Mouse (Mus musculus) cerebellum, postnatal 14 days (tissue): ENCODE measurements at regions not wholly inside any gene's neighbourhood (a gene's known extent, or its start where the extent isn't known, plus 50 kb on each side); places are given as distances from the start of the nearest gene placed in this dataset.
A peak's percentile ranks its signal among the peaks of the same experiment; 100 is the strongest.
"Not testable (repeated sequence)": the region's sequence is repeated elsewhere in the genome, so short reads cannot be mapped to it uniquely, and the experiment has no call there.

Source experiments
- DNase-seq, 2 experiments: peaks; one replicate each; pipeline ENCODE4 v3.0.0; 2021; ENCODE audit warnings: mixed read lengths in 2 of 2

DNA sequence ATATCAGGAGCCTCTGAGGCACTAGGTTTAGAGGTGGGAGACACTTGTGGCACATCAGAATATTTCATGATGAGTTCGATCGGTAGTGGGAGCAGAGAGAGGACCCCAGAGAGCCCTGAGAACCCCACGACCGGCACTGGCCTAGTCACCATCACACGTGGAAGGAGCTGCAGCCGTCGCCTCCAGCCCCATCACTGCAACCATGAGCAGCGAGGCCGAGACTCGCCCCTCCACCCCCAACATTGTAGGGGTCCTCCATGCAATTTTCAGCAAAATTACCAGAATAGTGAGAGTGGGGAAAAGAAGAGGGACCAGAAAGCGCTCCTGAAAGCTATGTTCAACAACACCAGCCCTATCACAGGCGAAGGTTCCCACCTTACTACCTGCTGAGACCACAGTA lies 297.0 kb downstream of the Edem1 start:
- DNase-seq: no peak

DNA sequence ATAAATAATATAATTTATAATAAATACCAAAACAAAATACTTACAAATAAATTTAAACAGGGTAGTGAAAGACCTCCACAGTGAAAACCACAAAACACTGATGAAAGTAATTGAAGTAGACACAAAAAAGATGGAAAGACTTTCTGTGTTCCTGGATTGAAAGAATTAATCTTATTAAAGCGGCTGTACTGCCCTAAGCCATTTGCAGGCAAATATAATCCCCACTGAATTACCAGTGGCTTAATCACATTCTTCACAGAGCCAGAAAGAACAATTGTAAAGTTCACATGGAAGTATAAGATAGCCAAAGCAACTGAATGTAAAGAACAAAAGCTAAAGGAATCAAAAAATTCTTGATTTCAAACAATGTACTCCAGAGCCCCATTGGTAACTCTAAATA lies 298.8 kb downstream of the Edem1 start:
- no peak for DNase-seq

DNA sequence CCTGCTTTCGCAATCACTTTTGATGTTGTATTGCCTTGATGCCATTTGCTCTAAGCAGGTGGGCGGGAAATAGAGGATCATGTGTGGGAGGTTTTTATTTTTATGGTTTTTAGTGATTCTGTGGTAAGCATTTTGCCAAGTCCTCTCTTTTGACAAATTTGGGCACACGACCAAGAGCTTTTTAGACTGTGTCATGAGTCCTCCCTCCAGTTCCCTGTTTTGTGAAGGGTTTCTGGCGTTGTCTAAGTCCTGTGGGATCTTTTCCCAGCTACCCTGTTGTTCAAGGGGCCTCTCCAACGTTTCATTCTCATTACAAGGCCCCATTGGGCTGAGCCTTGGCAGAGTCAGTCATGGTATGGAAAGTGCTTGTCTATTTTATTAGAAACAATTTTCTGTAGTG lies 317.7 kb downstream of the Edem1 start:
- no peak for DNase-seq

DNA sequence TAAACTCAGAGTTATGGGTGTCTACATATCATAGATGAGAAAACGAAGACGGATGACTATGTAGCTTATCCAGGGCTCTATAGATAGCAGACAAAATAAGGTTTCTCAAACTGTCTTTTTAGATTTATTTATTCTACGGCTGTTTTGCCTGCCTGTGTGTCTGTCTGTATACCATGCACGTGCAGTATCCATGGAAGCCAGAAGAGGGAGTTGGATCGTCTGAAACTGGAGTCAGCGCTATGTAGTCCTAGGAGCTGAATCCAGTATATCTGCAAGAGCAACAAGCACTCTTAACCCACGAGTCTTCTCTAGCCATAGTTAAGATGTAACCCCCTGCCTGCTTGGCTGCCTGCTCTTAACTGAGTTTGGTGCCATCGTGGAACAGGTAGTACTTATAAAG lies 320.6 kb downstream of the Edem1 start:
- peak; percentile 9 to 38 for DNase-seq

DNA sequence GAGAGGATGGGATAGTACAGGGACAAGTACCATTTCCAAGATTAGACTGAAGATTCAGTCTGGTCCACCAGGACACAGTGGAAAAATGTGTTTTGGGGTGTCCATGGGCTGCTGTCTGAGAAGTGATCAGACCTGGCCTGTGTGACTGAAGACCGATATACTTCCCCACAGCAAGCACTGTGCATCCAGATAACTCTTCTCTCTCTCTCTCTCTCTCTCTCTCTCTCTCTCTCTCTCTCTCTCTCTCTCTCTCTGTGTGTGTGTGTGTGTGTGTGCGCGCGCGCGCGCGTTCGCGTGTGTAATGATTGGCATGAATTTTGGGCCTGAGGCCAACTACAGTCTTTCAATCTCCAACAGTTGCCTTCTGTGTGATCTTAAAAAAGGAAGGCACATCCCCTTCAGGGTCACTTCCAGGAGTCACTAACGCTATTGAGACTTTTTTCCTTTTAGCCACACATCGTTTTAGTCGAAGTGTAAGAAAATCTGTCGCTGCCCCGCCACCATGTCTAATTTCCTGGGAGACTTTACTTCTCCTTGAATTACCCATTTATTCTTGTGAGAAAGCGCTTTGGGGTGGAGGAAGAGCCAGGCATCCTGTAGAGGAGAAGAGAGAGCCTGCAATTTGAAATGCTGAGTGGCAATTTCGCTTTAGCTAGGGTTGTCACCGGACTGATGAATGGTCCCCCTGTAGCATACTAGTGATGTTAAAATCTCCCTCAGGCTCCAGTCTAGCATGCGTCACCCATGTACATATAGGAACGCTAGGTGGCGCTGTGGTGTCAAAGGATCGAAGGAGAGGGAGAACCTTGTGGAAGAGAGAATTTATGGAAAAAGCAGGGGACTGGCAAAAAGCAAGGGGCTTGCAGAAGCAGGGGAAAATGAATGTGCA lies 321.8 kb downstream of the Edem1 start:
- peak; percentile 92 to 96 for DNase-seq

DNA sequence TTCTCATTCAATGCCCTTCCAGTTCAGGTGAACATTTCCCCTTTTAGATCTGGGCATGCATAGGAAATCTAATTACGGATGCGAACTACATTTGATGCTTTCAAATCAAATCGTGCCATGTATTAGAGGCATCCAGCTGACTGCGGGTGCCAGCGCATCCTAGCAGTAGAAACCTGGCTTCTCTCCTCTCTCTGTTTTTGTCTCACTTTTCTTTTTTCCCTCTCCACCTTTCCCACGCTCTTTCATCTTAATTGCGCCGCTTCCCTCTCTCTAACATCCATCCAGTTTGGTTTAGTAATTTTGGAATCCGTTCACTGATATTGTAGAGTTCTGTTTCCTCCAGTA lies 322.4 kb downstream of the Edem1 start:
- no peak for DNase-seq

DNA sequence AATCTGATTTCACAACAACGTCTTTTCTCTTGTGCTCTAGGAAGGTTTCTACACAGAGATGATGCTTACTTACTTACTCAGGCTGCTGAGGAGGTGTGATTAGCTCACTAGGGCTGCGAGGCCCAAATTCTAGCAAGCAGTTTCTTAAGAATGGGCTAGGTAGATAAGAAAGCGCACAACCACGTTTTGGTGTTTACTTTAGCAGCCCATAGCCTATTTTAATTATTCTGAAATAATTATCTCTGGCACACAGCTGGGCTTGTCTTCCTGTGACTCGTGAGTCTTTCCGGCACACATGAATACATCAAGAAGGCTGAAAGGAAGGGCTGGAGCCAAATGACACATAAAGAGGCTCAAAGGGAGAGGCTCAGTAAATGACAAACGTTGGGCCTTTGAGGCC lies 325.2 kb downstream of the Edem1 start:
- DNase-seq: no peak

DNA sequence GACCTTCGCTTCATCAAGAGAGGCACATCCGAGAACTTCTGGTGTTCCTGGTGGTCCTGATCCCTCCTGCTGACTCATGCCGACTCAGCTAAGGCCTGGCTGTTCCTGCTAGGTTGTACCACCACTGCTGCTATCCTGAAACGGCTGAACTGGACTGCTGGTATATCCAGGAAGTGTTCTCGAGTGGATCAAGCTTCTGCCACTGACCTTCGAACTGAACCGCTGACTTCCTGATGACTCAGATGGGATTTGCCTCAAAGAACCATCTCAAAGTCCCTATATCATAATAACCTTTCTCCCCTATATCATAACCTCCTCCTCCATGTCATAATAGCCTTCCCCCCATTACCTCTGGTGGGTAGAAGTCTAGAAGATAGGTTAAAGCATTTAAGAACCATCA lies 331.1 kb downstream of the Edem1 start:
- DNase-seq: no peak

DNA sequence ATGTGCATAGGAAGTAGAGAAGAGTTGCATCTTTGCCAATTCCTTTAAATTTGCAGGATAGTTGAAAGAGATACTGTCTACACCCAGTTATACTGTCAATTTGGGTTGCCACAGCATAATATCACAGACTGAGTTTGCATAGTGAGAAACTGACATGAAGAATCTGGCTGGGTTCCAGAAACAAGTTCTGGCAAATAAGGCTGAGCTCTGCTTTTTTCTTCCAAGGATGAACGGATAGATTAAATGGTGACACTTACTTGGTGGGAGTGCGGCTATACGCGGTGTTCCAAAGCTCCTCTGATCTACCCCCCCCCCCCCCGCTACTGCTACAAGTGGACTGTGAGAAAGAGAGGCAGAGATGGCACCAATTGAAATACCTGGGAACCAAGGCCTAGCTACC lies 339.0 kb downstream of the Edem1 start:
- no peak for DNase-seq

DNA sequence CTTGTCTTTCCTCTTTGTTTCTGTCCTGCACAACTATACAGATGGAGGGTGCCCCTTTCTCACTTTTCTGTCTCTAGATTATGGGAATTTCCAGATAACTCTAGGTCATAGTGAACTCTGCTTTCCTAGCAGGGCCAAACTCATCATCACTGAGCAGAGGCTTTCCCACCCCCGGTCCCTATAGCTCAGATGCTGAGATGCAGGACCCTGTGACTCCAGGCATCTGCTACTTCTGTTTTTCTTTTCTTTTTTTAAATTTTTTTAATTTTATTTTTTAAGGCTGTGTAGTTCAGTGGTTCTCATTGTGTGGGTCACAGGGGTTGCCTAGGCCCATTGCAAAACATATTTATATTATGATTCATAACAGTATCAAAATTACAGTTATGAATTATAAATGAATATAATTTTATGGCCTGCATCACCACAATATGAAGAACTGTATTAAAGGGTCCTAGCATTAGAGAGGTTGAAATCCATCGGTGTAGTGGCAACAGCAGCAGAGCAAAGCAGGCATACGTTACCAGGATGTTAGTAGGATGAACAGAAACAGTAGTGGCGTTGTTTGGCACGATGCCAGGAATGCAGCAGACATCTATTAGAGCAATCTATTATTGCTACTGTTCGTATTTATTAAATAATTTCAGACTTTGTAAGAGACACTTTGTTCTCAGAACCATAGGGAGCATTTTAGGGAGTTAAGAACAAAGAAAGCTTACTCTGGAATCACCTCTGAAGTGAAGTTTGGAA lies 343.8 kb downstream of the Edem1 start:
- peak; percentile 23 to 38 for DNase-seq

DNA sequence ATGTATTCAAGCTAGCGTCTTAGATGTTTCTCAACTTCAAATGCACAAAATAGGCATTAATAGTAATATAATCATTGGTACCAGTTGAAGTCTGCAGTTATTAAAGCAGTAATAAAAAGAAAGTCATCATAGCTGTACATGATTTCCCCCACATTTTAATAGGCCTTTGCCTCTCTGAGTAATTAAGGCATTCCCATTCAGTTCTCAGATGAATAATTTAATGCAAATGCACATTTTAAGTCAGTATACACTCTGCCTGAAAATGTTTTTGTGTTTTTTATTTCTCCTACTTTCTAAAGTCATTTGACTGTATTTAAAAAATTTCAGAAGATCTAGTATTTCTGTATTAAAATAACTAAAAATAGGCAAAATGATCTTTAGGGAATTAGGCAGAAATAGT lies 344.6 kb downstream of the Edem1 start:
- no peak for DNase-seq

DNA sequence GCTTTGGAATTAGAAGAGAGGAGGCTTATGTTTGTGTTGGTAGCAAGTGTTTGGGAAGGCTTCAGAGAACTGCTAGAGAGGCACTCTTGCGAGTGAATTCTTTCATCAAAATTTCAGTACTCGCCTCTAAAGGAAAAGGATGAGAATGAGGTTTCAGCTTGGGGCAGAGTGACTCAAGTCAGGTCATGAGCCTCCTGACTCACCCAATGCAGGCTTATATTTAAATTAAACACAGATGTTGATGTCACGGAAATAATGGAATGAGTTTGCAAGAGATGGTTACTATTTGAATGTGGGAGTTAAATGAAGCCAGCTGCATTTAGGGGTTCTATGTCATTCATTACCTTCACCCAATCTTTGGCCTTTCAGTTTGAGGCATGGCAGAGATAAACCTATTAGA lies 348.4 kb downstream of the Edem1 start:
- DNase-seq: no peak

DNA sequence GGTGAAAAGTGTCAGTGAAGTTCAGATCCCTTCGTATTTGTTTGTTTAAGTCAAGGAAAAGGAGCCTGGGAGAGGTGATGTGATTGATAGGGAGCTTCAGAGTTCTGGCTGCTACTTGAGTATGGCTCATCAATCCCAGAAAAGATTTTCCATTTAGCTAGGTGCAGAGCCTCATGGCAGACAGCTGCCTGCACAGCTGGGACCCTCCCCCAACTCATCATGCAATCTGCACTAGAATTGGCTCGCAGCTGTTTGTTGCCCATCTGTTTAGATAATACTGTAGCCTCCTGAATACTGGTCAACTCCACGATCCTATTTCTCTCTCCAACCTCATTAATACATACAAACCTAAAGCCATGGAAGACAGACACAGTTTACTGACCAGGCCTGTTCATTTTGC lies 354.4 kb downstream of the Edem1 start:
- no peak for DNase-seq

DNA sequence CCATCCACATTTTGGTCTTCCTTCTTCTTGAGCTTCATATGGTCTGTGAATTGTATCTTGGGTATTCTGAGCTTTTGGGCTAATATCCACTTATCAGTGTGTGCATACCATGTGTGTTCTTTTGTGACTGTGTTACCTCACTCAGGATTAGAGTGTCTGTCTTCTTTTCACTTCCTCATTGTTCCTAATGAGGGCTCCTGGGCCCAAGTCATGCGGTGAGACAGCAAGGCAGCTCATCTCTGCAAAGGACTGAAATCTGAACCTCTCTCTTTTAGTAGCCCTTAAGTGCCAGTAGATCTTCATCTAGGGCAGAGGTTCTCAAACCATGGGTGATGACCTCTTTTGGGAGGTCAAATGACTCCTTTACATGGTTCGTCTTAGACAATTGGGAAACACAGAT lies 364.6 kb downstream of the Edem1 start:
- not testable (repeated sequence) for DNase-seq

DNA sequence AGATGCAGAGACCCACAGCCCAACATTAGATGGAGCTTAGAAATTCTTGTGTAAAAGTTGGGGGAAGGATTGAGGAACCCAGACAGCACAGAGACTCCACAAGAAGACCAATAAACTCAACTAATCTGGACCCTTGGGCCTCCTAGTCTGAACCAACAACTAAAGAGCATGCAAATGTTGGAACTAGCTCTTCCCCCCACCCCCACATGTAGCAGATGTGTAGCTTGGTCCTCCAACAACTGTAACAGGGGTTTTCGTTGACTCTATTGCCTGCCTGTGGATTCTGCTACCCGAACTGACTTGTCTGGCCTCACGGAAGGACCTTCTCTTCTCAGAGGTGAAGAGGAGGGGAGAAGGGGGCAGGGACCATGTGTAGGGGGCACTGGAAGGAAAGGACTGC lies 365.2 kb downstream of the Edem1 start:
- no peak for DNase-seq

DNA sequence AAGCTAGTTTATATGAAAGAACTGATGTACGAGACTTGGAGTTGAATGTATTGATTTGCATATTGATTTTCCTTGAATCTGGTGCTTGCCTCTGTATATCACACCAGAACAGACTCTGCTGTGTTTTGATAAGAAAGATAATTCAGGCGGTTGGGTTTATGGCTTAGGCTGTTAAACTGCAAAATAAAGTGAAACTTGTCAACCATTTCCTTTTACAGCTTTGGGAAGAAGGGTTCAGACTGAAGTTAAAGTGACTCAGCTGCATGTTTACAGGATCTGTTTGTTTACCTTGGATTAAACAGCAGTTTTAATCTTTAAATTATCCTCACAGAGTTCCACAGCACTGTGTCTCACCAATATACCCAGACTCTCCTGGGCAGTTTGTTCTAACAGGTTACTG lies 381.3 kb downstream of the Edem1 start:
- DNase-seq: no peak

DNA sequence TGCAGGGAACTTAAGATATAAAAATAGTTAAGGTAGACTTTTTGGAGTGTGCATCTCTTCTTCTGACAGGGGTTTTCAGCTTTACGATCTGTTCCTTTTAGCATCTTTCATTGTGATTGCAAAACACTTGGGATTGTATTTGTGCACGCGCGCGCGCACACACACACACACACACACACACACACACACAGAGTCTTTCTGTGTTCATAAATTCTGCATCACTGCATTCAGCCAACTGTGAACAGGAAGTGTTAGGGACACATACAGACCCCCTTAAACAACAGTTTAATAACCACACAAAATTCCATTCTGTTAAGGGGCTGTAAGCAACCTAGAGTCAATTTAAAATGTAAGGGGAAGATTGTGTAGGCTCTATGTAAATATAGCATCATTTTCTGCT lies 401.9 kb downstream of the Edem1 start:
- no peak for DNase-seq

DNA sequence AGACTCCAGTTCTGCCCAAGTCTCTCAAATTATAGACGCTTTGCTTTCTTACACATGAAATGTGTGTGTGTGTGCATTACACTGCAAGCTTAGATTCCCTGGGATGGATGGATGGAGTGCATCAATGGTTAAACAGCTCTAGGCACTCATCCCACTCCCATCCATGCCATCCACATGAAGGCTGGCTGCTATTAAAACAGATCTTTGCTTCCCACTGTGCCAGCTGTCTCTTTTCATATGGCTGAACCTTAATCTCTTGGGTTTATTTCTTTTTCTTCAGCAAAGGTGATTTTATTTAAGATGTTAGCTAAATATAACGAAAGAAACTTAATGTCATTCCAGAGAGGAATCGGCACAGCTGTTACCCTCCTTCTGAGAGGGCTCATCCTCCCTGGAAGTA lies 405.0 kb downstream of the Edem1 start:
- DNase-seq: no peak

DNA sequence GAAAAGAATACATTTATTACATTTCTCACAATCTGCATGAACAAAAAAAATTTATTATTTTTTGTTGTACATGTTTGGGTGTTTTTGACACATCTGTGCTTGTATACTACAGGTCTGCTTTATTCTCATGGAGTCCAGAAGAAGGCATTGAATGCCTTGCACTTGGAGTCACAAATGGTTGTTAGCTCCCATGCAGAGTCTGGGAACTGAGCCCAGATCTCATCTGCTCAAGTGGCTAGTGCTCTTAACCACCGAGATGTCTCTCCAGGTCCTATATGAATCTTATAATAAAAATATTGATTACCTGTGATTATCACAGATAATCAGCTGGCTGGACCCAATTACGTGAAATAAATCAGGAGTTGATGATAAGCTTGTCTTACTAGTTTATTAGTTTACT lies 417.2 kb downstream of the Edem1 start:
- DNase-seq: peak; percentile 38 to 56

DNA sequence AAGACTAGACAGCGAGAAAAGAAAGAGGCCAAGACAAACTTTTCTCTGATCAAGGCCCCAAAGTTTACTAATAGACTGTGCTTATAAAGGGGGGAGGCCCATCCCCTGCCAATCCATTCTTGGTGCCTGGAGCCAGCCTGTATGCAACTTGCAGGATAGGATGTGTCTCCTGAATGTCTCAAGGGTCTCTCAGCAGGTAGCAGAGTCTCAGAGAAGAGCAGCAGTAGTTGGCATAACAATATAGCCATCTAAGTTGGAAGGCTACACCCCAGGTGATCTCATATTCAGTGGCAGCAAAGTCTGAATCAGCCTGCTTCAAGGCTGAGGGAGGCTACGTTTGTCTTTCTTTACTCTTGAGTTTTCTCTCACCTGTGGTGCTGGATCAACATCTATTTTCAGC lies 418.1 kb downstream of the Edem1 start:
- not testable (repeated sequence) for DNase-seq
